Mouse (Mus musculus): ENCODE measurements around the gene Foxp1. TPM values are rescaled to one million over a fixed set of nuclear protein-coding genes. Genes with fewer than 3 reads are reported as not detected.

Gene Foxp1
- total RNA-seq, 4 experiments from 2014 or later = 90.9 to 101 (median 95.2) TPM

DNA sequence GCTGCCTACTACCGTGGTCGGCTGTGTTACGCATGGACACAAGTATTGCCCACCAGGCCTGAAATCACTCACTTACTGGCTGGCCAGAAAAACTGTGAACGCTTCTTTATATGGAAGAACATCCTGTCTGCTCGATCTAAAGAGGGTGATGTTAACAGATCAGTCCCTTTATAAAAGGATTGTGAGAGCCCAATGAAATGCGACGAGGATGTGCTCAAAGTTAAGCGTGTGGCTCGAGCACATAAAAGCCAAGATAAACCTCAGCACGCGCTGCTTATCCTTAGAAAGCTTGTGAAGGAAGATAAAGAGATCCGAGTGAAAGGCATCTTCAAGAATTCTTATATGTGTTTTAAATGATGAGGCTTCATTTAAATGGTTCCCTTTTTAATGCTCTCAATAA, 126.8 kb downstream of the Foxp1 start:
- no peak for DNase-seq (ENCODE audit: low spot score in 2 of 2)

GRCm38 (mm10) chr6:99394801-99395200, 127.7 kb downstream of the Foxp1 start:
- DNase-seq (ENCODE audit: low spot score in 2 of 2) = no peak

DNA sequence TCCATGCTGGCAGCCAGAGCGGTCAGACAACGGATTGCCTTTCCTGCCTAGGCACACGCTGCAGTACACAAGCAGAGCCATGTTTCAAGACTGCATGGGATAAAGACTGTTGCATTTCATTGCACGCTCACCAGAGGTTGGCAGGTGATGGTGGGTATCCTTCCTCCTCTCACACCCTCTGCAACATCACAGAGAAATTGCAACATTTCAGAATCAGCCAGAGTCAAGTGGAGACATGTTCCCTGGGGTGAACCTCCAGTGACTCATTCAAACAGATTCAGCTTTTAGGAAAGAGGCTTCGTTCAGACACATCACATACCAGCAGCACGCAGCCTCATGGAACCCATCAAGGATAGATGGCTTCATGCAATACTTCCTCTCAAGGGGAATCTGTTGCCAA, 130.0 kb downstream of the Foxp1 start:
- no peak for DNase-seq (ENCODE audit: low spot score in 2 of 2)

DNA sequence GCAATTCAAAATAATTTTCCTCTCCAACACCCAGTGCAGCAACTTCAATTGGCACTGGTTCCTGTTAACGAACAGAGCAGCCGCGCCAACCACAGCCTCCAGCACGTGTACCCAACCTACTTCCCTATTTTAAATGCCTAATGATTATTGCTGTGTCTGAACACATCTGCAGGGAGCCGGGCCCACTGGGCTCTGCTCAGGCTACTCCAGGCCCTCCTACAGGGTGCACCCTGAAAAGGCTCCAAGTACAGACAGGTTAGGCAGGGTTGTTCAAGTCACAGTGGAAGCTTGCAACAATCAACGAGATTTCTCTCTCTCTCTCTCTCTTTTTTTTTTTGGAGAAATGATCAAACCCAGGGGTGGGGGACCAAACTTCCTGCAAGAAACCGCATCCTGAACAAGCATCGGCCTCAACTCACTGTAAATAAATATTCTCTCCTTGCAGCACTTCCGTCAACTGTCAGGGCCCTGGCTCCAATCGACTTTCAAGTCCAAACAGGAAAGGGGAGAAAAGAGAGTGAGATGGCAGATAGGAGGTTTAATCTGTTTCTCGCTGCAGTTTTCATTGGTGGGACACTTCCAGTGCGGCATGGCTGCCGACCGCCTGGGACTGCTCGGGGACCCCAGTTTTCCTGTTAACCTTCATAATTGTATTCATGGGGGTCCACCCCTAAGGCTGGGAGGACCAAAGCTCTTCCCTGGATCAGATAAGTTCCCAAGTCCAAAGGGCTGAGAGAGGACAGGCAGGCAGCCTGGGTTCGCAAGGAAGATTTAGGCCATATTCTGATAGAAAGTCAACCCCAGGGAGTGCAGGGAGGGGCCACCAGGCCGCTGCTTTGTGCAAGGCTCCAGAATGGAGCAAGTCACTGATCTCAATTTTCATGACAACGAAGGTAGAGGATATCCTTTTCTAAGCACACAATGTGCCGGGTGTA, 133.5 kb downstream of the Foxp1 start:
- DNase-seq (ENCODE audit: low spot score in 2 of 2) = no peak

GRCm38 (mm10) chr6:99388023-99388422, 134.5 kb downstream of the Foxp1 start:
- no peak for DNase-seq (ENCODE audit: low spot score in 2 of 2)

DNA sequence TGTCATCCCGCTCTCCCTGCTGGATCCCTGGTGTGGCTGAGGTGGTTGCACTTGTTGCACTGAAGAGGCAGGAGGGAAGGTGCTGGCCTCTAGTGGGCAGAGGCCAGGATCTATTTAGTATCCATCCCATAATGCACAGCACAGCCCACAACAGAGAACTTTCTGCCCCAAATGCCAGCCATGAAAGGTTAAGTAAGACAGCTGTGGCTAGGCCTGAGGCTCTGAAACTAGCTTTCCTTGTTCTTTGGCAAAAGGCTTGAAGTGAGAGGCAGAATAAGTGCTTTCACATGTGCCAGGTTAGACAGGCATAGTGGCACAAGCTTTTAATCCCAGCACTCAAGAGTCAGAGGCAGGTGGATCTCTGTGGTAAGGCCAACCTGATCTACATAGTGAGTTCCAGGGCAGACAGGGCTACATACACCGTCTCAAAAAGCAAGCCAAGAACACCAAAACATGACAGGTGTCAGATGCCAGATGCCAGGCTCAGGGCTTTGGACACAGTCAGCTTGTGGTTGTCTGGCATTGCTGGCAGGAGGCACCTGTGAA, 137.4 kb downstream of the Foxp1 start:
- no peak for DNase-seq (ENCODE audit: low spot score in 2 of 2)

GRCm38 (mm10) chr6:99383846-99384472, 138.6 kb downstream of the Foxp1 start:
- no peak for DNase-seq (ENCODE audit: low spot score in 2 of 2)

DNA sequence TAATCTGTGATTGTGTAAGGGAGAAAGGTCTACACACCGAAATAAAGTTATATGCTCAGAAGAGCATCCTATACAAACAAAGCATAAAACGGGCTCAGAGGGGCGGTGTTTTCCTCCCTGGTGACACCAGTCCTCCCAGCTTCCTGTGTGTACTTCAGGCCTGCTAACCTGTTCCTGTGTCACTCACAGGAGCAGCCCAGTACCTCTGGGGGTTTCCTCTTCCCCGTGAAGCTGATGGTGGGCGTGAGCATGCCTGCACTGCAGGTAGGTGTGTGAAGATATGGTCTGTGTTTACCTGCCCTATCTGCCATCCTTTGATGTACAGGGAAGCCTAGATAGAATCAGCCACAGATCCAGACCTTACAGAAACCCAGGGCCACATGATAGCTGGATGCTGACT, 142.4 kb downstream of the Foxp1 start:
- no peak for DNase-seq (ENCODE audit: low spot score in 2 of 2)

DNA sequence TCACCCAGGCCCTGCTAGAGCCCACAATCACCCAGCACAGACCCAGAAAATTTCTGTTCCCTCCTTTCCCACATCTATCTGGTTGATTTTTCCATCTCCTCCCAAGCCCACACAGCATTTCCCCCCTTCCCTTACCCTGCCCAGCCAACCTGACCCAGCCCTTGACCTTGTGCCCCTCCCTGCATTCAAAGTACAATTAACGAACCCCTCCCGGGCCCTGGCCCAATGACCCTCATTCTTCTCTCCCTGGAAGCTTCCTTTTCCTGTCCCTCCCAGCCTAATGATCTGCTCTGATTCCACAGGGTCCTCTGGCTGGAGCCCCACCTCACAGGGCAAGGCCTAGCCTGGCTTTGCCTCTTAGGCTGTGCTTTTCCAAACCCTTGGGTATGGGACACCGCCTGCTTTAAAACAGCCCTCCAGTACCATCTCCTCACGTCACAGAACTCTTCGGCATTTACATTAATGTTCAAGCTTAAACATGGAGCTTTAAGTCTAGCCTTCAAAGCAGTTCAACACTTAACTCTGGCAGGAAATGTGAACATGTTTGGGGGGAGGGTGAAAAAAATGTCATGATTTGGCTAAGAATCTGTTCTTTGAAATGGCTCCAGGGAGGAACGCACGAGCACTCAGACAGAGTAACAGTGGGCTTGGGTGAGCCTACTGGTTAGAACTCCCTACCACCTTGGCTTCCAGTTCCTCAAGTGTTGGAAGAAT, 143.4 kb downstream of the Foxp1 start:
- no peak for DNase-seq (ENCODE audit: low spot score in 2 of 2)

GRCm38 (mm10) chr6:99377716-99378115, 144.8 kb downstream of the Foxp1 start:
- DNase-seq (ENCODE audit: low spot score in 2 of 2) = no peak

DNA sequence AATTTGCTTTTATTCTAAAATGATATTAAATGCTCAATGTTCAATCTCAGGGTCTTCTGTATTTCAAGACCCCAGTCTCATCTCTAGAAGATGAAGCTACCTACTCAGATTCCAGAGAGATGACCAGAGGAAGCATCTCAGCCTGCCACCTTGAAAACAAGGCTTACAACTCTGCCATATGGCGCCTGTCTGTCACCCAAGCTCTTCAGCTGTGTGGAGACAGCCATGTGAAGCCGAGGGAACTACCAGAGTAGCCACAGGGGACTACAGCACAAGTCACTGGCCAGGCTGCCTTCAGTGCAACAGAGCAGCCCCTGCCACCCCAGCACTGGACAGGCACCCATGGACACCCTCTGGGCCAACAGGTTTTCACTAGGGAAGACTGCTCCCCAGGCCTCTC, 145.4 kb downstream of the Foxp1 start:
- DNase-seq (ENCODE audit: low spot score in 2 of 2) = no peak

DNA sequence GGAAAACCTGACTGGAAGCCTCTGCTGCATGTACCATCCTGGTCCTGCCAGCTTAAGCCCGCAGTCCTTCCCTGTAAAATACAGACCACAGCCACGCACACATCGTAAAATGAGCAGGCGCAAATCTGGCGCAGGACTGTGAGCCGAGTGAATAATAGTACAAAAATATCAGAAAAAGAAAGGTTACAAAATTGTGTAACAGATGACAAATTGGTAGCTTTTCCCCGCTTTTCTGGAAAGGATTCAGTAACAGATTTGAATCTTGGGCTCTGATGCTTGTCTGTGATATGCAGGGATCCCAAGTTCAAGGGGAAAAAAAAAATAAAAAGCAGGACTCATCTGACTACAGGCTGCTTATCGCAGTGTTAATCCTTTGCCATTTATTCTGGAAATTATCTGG, 145.8 kb downstream of the Foxp1 start:
- DNase-seq (ENCODE audit: low spot score in 2 of 2) = peak; percentile 30 to 32

GRCm38 (mm10) chr6:99375865-99376264, 146.7 kb downstream of the Foxp1 start:
- DNase-seq (ENCODE audit: low spot score in 2 of 2) = peak in 1 of 2 experiments; percentile 32

- DNase-seq (ENCODE audit: low spot score in 2 of 2) = no peak
These were observed 147.1 kb downstream of the Foxp1 start for GRCm38 (mm10) chr6:99375376-99375775.

GRCm38 (mm10) chr6:99374448-99375271, 147.9 kb downstream of the Foxp1 start:
- DNase-seq (ENCODE audit: low spot score in 2 of 2) = no peak

DNA sequence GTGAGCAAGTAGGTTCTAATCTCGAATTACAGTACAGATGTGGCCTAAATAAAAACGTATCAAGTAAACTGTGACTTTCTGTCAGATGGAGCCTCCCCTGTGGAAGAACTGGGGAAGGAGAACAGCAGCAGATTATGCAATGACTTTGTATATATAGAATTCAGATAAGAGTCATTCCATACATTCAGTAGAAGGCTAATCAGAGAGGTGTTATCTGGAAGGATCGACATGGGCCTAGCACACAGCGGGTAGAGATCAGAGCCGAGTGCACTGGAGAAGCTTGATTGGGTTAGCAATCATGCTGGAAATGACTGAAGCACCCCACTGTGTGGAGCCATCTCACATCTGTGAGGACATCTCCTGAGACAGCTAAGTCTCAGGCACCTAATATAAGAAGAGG, 150.1 kb downstream of the Foxp1 start:
- DNase-seq (ENCODE audit: low spot score in 2 of 2) = no peak

- DNase-seq (ENCODE audit: low spot score in 2 of 2) = no peak
These were observed 150.5 kb downstream of the Foxp1 start for GRCm38 (mm10) chr6:99372016-99372415.

- no peak for DNase-seq (ENCODE audit: low spot score in 2 of 2)
These were observed 152.6 kb downstream of the Foxp1 start for GRCm38 (mm10) chr6:99369931-99370330.

DNA sequence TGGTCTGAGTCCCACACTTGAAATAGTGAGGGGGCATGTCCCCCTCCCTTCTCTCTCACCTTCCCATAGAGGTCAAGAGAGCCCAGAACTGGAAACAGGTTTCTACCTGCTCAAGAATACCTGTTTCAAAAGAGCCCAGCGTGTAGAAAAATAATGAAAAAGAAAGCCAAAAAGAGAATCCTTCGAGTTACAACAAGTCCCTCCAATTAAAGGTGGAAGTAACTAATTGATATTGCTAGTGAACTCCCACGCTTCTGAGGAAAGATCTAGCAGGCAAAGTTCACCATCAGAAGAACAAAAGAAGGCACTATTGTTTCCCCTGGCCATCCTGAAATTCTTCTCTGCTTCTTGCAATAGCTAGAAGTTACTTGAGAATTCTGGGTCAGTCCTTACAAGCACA, 153.4 kb downstream of the Foxp1 start:
- no peak for DNase-seq (ENCODE audit: low spot score in 2 of 2)

DNA sequence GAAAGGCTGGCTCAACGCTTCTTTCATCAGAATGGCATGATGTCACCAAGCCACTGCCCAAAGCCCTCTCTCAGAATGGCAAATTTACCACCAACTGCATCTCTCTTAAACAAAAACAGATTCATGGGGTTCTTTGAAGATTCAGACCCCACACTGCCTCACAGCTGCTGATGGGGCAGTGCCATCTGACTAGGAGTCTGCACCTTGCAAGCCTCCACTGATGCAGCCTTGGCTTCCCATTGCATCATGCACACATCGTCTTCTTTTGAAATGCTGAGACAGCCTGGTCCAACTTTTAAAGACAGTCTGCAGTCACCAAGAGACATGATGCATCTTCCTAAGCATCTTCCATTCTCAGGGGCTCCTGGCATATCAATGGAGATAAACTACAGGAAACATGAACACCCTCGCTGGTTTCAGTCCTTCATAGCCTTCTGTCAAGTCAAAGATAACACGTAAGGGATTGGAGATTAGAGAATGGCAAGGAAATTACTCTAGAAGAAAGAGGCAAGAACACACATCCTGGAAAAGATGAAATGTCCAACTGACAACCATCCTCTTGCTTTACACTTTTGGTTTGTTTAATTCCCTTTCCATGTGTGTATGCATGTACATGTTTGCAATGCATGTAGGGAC, 154.3 kb downstream of the Foxp1 start:
- DNase-seq (ENCODE audit: low spot score in 2 of 2) = no peak
